Mouse (Mus musculus) left cerebral cortex, postnatal 14 days (tissue): ENCODE data around the gene Ap3d1. TPM values are rescaled to one million over a fixed set of nuclear protein-coding genes. Genes with fewer than 3 reads are reported as not detected.

Experiments
- DNase-seq, 2 experiments: peaks; one replicate each; pipeline ENCODE4 v3.0.0; 2021 to 2022; ENCODE audit warnings: low spot score in 2 of 2, mixed read lengths in 1 of 2
- intact Hi-C: fragments of 180-260 bp; cut with DNase I; formaldehyde crosslinking; loops from one replicate; pipeline ENCODE4 v1.15.1; 2025
- long read RNA-seq, 2 experiments: library from polyadenylated mRNA; stranded (forward); transcript quantifications; one replicate each; pipeline ENCODE4 v2.0.0; 2021
- total RNA-seq, 2 experiments: library from RNA; stranded (reverse); gene quantifications; 2 replicates each; pipeline ENCODE4 v1.2.3; 2021

The Ap3d1 gene
- total RNA-seq, result 100 to 1,000 TPM; 143 to 147 TPM
- long read RNA-seq, experiment 1, full-length matches to known transcripts, result 27 of 75 reads
- long read RNA-seq, experiment 1, partial matches to known transcripts, result 36 of 75 reads
- long read RNA-seq, experiment 1, other reads (novel, unspliced or antisense), result 12 of 75 reads
- long read RNA-seq, experiment 2, full-length matches to known transcripts, result 28 of 62 reads
- long read RNA-seq, experiment 2, partial matches to known transcripts, result 28 of 62 reads
- long read RNA-seq, experiment 2, other reads (novel, unspliced or antisense), result 6 of 62 reads

DNA sequence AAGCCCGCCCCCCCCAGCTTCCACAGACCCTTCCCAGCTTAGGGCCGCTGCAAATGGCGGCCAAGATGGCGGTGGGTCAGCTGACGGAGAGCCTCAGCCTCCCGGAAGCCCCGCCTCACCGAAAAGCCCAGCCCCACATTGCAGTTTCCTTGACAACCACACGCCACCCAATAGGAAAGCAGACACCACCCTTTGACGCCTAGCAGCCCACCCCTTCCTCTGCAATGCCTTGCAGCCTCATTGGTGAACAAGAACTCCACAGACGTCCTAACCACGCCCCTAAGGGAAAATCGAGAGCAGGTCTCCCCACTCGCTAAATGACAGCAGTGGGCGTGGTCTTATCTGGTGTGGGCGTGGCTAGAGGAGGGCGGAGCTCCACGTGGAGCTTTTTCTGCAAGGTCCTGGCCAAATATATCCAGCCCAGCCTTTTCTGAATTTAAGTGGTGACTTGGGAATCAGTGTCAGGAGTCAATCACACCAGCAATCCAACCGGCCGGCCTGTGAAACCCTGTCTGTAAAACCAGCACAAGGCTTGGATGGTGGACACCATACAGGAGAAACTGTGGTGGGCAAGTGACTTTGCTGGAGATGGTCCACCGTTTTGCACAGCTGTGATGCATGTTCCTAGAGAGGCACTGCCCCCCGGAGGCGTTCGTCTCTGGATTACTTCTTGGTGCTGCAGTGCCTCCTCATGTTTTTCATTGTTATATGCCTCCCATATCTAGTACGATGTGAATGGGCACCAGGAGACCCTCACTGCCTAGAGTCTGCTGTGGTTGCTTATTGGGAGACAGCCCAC lies at the start of gene Ap3d1:
Ap3d1 (minus strand) TSS at position 85 of the 799 bp plus-strand sequence.
- peak; percentile 96 to 100 for DNase-seq
- intact Hi-C loops, result no loop called here

GRCm38 (mm10) chr10:80791476-80792174 lies 49.6 kb upstream of the Ap3d1 start:
- DNase-seq, result no peak
- intact Hi-C loops, result no loop called here

DNA sequence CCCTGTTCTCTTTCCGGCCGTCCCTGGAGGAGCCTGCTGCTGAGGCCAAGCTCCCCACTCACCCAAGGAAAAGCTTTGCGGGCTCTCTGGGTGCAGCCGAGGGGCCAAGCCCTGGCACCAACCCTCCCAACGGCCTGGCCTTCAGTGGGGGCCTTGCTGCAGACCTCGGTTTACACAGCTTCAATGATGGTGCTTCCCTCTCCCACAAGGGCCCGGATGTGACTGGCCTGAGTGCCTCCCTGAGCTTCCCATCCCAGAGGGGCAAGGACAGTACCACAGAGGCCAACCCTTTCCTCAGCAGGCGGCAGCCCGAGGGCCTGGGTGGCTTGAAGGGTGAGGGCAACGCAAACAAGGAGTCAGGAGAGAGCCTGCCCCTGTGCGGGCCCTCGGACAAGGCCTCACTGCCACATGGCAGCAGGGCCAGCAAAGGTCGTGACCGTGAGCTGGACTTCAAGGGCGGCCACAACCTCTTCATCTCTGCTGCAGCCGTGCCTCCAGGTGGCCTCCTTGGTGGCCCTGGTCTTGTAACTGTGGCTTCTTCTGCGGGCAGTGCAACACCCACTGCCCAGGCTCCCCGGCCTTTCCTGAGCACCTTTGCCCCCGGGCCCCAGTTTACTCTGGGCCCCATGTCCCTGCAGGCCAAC lies 48.8 kb upstream of the Ap3d1 start:
- intact Hi-C loops, result no loop called here
- DNase-seq, result no peak

- DNase-seq, result no peak
- intact Hi-C loops, result no loop called here
These were observed 45.5 kb upstream of the Ap3d1 start for GRCm38 (mm10) chr10:80787517-80787916.

GRCm38 (mm10) chr10:80785963-80786362 lies 43.9 kb upstream of the Ap3d1 start:
- intact Hi-C loops, result no loop called here
- DNase-seq, result no peak

GRCm38 (mm10) chr10:80784871-80785270 lies 42.8 kb upstream of the Ap3d1 start:
- intact Hi-C loops, result no loop called here
- no peak for DNase-seq

- DNase-seq, result no peak
- intact Hi-C loops, result no loop called here
These were observed 42.2 kb upstream of the Ap3d1 start for GRCm38 (mm10) chr10:80784302-80784701.

GRCm38 (mm10) chr10:80779565-80779964 lies 37.5 kb upstream of the Ap3d1 start:
- intact Hi-C loops, result no loop called here

GRCm38 (mm10) chr10:80777123-80777522 lies 35.1 kb upstream of the Ap3d1 start:
- intact Hi-C loops, result no loop called here
- no peak for DNase-seq

More at GRCm38 (mm10) chr10:80779565-80779964, 37.5 kb upstream of the Ap3d1 start:
- no peak for DNase-seq

- intact Hi-C loops, result no loop called here
- no peak for DNase-seq
These were observed 34.4 kb upstream of the Ap3d1 start for GRCm38 (mm10) chr10:80776358-80776869.

- no peak for DNase-seq
- intact Hi-C loops, result loop anchor here (2.0 kb wide), 1 partner anchor 27 kb away; no protein-coding TSS in a partner anchor
These were observed 33.7 kb upstream of the Ap3d1 start for GRCm38 (mm10) chr10:80775731-80776130.

GRCm38 (mm10) chr10:80774981-80775380 lies 32.9 kb upstream of the Ap3d1 start:
- intact Hi-C loops, result loop anchor here (2.0 kb wide), 1 partner anchor 26 kb away; no protein-coding TSS in a partner anchor
- no peak for DNase-seq

DNA sequence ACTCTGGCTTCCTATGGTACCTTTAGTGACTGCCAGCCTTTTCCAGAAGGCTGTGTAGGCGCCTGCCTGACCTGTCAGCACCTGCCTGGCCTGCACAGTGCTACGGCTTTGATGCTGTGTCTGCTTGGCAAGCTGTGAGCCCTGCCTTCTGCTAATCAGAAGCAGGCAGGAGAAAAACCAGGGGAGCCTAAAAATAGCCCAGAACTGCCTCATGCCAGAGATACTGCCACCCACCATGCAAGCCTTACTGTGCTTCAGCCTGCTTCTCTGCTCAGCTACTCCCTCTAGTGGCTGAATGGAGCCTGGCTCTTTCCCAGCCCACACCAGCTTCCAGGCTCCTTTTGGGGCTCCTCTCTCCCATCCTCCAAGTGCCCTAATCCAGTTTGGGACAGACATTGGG lies 32.5 kb upstream of the Ap3d1 start:
- DNase-seq, result peak; percentile 92 to 97
- intact Hi-C loops, result loop anchor here (2.0 kb wide), 1 partner anchor 26 kb away; no protein-coding TSS in a partner anchor

DNA sequence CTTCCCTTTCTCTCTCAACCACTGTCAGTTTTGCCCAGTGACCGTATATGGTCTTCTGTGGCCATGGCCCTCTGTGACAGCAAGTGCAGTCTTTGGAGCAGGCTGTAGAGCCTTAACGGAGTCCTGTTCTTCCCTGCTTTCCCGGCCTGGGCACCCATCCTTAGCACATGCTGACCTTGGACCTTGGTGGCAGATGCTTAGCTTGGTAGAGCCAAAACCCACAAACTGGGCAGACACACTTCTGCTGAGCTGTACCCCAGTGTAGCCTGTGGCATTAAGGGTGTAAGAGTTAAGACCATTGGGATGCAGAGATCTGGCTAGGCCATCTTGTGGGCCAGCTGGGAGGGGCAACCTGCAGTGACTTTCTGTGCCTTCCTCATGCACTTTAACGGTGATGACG lies 31.8 kb upstream of the Ap3d1 start:
- intact Hi-C loops, result loop anchor here (2.0 kb wide), 1 partner anchor 25 kb away; no protein-coding TSS in a partner anchor
- DNase-seq, result no peak

DNA sequence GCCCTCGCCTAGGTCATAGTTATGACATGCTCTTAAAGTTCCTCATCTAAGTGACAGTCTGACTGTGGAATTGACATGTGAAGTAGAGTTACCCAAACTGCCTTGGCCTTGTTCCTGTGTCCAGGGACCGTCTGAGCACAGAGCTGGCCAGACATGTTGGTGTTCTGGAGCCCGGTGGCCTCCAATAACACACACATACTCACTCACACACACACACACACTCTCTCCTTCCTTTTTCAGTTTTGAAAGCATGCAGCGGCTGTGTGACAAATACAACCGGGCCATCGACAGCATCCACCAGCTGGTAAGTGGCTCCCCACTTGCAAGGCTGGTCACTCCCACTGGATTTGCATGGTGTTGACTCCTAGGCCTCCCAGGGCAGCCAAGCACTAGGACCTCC lies 26.3 kb upstream of the Ap3d1 start:
- no peak for DNase-seq
- intact Hi-C loops, result no loop called here

DNA sequence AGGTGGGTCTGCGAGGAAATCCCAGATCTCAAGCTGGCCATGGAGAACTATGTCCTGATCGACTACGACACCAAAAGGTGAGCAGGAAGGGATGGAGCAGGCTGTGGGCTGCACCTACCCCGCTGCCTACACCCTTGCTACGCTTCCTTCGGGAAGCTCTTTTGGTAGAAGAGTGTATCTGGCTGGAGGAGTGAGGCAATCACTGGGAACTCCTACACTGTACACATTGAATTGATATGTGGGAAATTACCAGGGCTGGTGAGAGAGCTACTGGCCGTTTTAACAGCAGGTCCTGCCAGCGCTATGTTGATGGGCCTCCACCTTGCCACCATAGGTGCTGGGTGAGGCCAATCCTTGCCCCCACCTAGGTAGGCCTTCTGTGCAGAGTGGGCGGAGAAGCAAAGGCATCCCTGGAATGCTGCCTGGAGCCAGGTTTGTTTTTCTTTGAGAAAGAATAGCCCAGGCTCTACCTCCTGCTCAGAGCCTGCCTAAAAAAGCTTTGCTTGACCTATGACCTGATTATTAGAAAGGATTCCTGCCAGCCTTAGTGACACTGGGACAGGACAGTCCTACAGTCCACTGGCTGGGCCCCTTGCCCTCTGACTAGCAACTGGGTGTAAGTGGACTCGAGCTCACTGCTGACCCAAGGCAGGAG lies 24.2 kb upstream of the Ap3d1 start:
- intact Hi-C loops, result no loop called here
- no peak for DNase-seq

- no peak for DNase-seq
- intact Hi-C loops, result no loop called here
These were observed 23.7 kb upstream of the Ap3d1 start for GRCm38 (mm10) chr10:80765746-80766145.

DNA sequence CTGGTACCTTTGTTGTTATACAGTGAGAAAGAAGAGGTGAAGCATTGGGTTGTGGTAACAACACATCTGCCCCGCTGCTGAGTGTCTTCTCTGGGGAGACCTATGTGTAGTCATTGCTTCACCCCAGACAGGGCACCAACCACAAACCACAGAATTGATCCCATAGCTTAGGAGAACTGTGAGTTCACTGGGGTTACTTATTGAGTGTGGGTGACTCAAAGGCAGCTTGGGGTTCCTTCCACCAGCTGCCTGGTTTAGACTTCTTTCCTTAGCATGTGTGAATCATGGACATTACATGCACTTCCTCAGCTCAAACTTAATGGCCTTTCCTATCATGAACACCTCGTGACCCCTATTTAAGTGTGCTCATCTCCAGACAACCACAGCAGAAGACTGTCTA lies 21.4 kb upstream of the Ap3d1 start:
- intact Hi-C loops, result no loop called here

GRCm38 (mm10) chr10:80761821-80762220 lies 19.8 kb upstream of the Ap3d1 start:
- intact Hi-C loops, result no loop called here
- no peak for DNase-seq

More for the DNA sequence above, 21.4 kb upstream of the Ap3d1 start:
- no peak for DNase-seq
